Mouse (Mus musculus): Measurements from ENCODE around the gene Gfy.

GRCm38 (mm10) chr7:45190186-45190585, 10.8 kb upstream of the Gfy start:
- no peak for TF ChIP-seq CTCF (conservative IDR thresholded peaks at IDR 0.05; ENCODE audit: insufficient read depth, insufficient read length, low read depth, low read length)
- TF ChIP-seq POLR2A (IDR thresholded peaks at IDR 0.05; ENCODE audit: low read depth, low read length): no peak

Measured in kidney, adult 2 months (tissue).